Mouse (Mus musculus) kidney, adult 2 months (tissue): Measurements from ENCODE around the gene Ftsj1.

Experiments used
- CTCF ChIP-seq: fragments of 200-500 bp; conservative IDR thresholded peaks from 2 replicates; pipeline ENCODE4 v1.5.1; 2011; ENCODE audit warnings: low read depth, mild to moderate bottlenecking, control low read depth, low read length, moderate library complexity, mixed read lengths; ENCODE audit not compliant: insufficient read depth, insufficient read length
- POLR2A ChIP-seq: fragments of 200-500 bp; IDR thresholded peaks from one replicate; pipeline ENCODE4 v1.6.1; 2011; ENCODE audit warnings: low read depth, low read length, control low read depth

GRCm38 (mm10) chrX:8271083-8271820, 19.0 kb upstream of the Ftsj1 start, which contains the start of gene Slc38a5:
- TF ChIP-seq POLR2A (no peak), CTCF (no peak)
